Mouse (Mus musculus): ENCODE results near the gene Crlf1. TPM values are rescaled to one million over a fixed set of nuclear protein-coding genes. Genes with fewer than 3 reads are reported as not detected.

Crlf1 gene
- polyA plus RNA-seq, 1 experiment from 2014 or later: 3.4 TPM

- no peak for ATAC-seq (ENCODE audit: insufficient read depth, low FRiP score, low TSS enrichment)
- 82% methylated on average over 3 of the region's 3 CpGs for WGBS
- no peak overlapping the region for H3K27ac ChIP-seq (ENCODE audit: low read depth, low read length)
These were observed 34.5 kb upstream of the Crlf1 start for GRCm38 (mm10) chr8:70458462-70458861.

GRCm38 (mm10) chr8:70459636-70460035, 33.3 kb upstream of the Crlf1 start:
- no peaks in the 10 kb centered on the region for H3K4me1 ChIP-seq (ENCODE audit: control insufficient read depth, insufficient read depth, low read length)
- WGBS: 93% methylated on average over 2 of the region's 2 CpGs
- no peak for DNase-seq (ENCODE audit: low spot score)
- no peaks in the 10 kb centered on the region for H3K9me3 ChIP-seq (ENCODE audit: control insufficient read depth, low read length)
- no peaks in the 10 kb centered on the region for H3K36me3 ChIP-seq (ENCODE audit: control insufficient read depth, insufficient read depth, low read length)
- no peak overlapping the region for H3K4me3 ChIP-seq (ENCODE audit: low read depth, low read length)
- no peak overlapping the region for H3K9ac ChIP-seq (ENCODE audit: low read length)
- H3K27me3 ChIP-seq (ENCODE audit: control insufficient read depth, insufficient read depth, low read length): no peaks in the 10 kb centered on the region
- ATAC-seq (ENCODE audit: insufficient read depth, low FRiP score, low TSS enrichment): no peak
- H3K27ac ChIP-seq (ENCODE audit: low read depth, low read length): no peak overlapping the region
- no peak overlapping the region for H3K4me2 ChIP-seq (ENCODE audit: low read depth)

More at GRCm38 (mm10) chr8:70458462-70458861, 34.5 kb upstream of the Crlf1 start:
- no peaks in the 10 kb centered on the region for H3K4me1 ChIP-seq (ENCODE audit: control insufficient read depth, insufficient read depth, low read length)
- no peaks in the 10 kb centered on the region for H3K36me3 ChIP-seq (ENCODE audit: control insufficient read depth, insufficient read depth, low read length)
- no peaks in the 10 kb centered on the region for H3K9me3 ChIP-seq (ENCODE audit: control insufficient read depth, low read length)
- no peaks in the 10 kb centered on the region for H3K27me3 ChIP-seq (ENCODE audit: control insufficient read depth, insufficient read depth, low read length)
- H3K4me2 ChIP-seq (ENCODE audit: low read depth): no peak overlapping the region
- no peak for DNase-seq (ENCODE audit: low spot score)
- H3K9ac ChIP-seq (ENCODE audit: low read length): no peak overlapping the region
- no peak overlapping the region for H3K4me3 ChIP-seq (ENCODE audit: low read depth, low read length)

- H3K4me3 ChIP-seq (ENCODE audit: low read depth, low read length): no peak overlapping the region
- no peaks in the 10 kb centered on the region for H3K9me3 ChIP-seq (ENCODE audit: control insufficient read depth, low read length)
- ATAC-seq (ENCODE audit: insufficient read depth, low FRiP score, low TSS enrichment) (no peak), DNase-seq (ENCODE audit: low spot score) (no peak)
- no peak overlapping the region for H3K4me2 ChIP-seq (ENCODE audit: low read depth)
- H3K36me3 ChIP-seq (ENCODE audit: control insufficient read depth, insufficient read depth, low read length): no peaks in the 10 kb centered on the region
- 95% methylated on average over 5 of the region's 5 CpGs for WGBS
- no peaks in the 10 kb centered on the region for H3K4me1 ChIP-seq (ENCODE audit: control insufficient read depth, insufficient read depth, low read length)
- H3K27me3 ChIP-seq (ENCODE audit: control insufficient read depth, insufficient read depth, low read length): no peaks in the 10 kb centered on the region
- no peak overlapping the region for H3K9ac ChIP-seq (ENCODE audit: low read length)
- H3K27ac ChIP-seq (ENCODE audit: low read depth, low read length): no peak overlapping the region
These were observed 32.8 kb upstream of the Crlf1 start for GRCm38 (mm10) chr8:70460199-70460598.

- no peak for ATAC-seq (ENCODE audit: insufficient read depth, low FRiP score, low TSS enrichment)
- H3K4me3 ChIP-seq (ENCODE audit: low read depth, low read length): no peak overlapping the region
- 78% methylated on average over 9 of the region's 9 CpGs for WGBS
These were observed 32.4 kb upstream of the Crlf1 start for GRCm38 (mm10) chr8:70460606-70461005.

GRCm38 (mm10) chr8:70461765-70462515, 31.0 kb upstream of the Crlf1 start:
- H3K27ac ChIP-seq (ENCODE audit: low read depth, low read length): no peak overlapping the region
- H3K9me3 ChIP-seq (ENCODE audit: control insufficient read depth, low read length): no peaks in the 10 kb centered on the region
- H3K27me3 ChIP-seq (ENCODE audit: control insufficient read depth, insufficient read depth, low read length): no peaks in the 10 kb centered on the region
- no peaks in the 10 kb centered on the region for H3K36me3 ChIP-seq (ENCODE audit: control insufficient read depth, insufficient read depth, low read length)
- no peak for ATAC-seq (ENCODE audit: insufficient read depth, low FRiP score, low TSS enrichment)
- 88% methylated on average over 16 of the region's 16 CpGs for whole genome bisulfite sequencing
- H3K9ac ChIP-seq (ENCODE audit: low read length): no peak overlapping the region
- no peak overlapping the region for H3K4me2 ChIP-seq (ENCODE audit: low read depth)
- H3K4me1 ChIP-seq (ENCODE audit: control insufficient read depth, insufficient read depth, low read length): 0 out of 2 replicates have a peak, but pooled peaks cover under 1% of the 10 kb centered on the region
- no peak overlapping the region for H3K4me3 ChIP-seq (ENCODE audit: low read depth, low read length)
- DNase-seq (ENCODE audit: low spot score): no peak

More at GRCm38 (mm10) chr8:70460606-70461005, 32.4 kb upstream of the Crlf1 start:
- Histone ChIP-seq H3K27me3 (ENCODE audit: control insufficient read depth, insufficient read depth, low read length) (no peaks in the 10 kb centered on the region), H3K4me1 (ENCODE audit: control insufficient read depth, insufficient read depth, low read length) (no peaks in the 10 kb centered on the region), H3K9ac (ENCODE audit: low read length) (no peak overlapping the region), H3K36me3 (ENCODE audit: control insufficient read depth, insufficient read depth, low read length) (no peaks in the 10 kb centered on the region), H3K4me2 (ENCODE audit: low read depth) (no peak overlapping the region), H3K9me3 (ENCODE audit: control insufficient read depth, low read length) (no peaks in the 10 kb centered on the region), H3K27ac (ENCODE audit: low read depth, low read length) (no peak overlapping the region)
- no peak for DNase-seq (ENCODE audit: low spot score)

GRCm38 (mm10) chr8:70462516-70462813, 30.5 kb upstream of the Crlf1 start:
- WGBS: 79% methylated on average over 8 of the region's 8 CpGs
- no peak for ATAC-seq (ENCODE audit: insufficient read depth, low FRiP score, low TSS enrichment)

GRCm38 (mm10) chr8:70463306-70463705, 29.7 kb upstream of the Crlf1 start:
- no peak for ATAC-seq (ENCODE audit: insufficient read depth, low FRiP score, low TSS enrichment)
- DNase-seq (ENCODE audit: low spot score): no peak
- no peaks in the 10 kb centered on the region for H3K27me3 ChIP-seq (ENCODE audit: control insufficient read depth, insufficient read depth, low read length)
- no peak overlapping the region for H3K9ac ChIP-seq (ENCODE audit: low read length)
- no peak overlapping the region for H3K27ac ChIP-seq (ENCODE audit: low read depth, low read length)
- H3K36me3 ChIP-seq (ENCODE audit: control insufficient read depth, insufficient read depth, low read length): no peaks in the 10 kb centered on the region
- no peaks in the 10 kb centered on the region for H3K9me3 ChIP-seq (ENCODE audit: control insufficient read depth, low read length)
- 75% methylated on average over 4 of the region's 4 CpGs for WGBS
- H3K4me3 ChIP-seq (ENCODE audit: low read depth, low read length): no peak overlapping the region
- 0 out of 2 replicates have a peak, but pooled peaks cover 5% of the 10 kb centered on the region for H3K4me1 ChIP-seq (ENCODE audit: control insufficient read depth, insufficient read depth, low read length)
- no peak overlapping the region for H3K4me2 ChIP-seq (ENCODE audit: low read depth)

More at GRCm38 (mm10) chr8:70462516-70462813, 30.5 kb upstream of the Crlf1 start:
- Histone ChIP-seq H3K27ac (ENCODE audit: low read depth, low read length) (no peak overlapping the region), H3K4me1 (ENCODE audit: control insufficient read depth, insufficient read depth, low read length) (0 out of 2 replicates have a peak, but pooled peaks cover 5% of the 10 kb centered on the region), H3K9me3 (ENCODE audit: control insufficient read depth, low read length) (no peaks in the 10 kb centered on the region), H3K27me3 (ENCODE audit: control insufficient read depth, insufficient read depth, low read length) (no peaks in the 10 kb centered on the region), H3K4me2 (ENCODE audit: low read depth) (no peak overlapping the region), H3K4me3 (ENCODE audit: low read depth, low read length) (no peak overlapping the region), H3K36me3 (ENCODE audit: control insufficient read depth, insufficient read depth, low read length) (no peaks in the 10 kb centered on the region), H3K9ac (ENCODE audit: low read length) (no peak overlapping the region)
- DNase-seq (ENCODE audit: low spot score): no peak

GRCm38 (mm10) chr8:70464162-70464561, 28.8 kb upstream of the Crlf1 start:
- no peak for ATAC-seq (ENCODE audit: insufficient read depth, low FRiP score, low TSS enrichment)
- Histone ChIP-seq H3K27ac (ENCODE audit: low read depth, low read length) (no peak overlapping the region), H3K4me2 (ENCODE audit: low read depth) (no peak overlapping the region), H3K4me1 (ENCODE audit: control insufficient read depth, insufficient read depth, low read length) (0 out of 2 replicates have a peak, but pooled peaks cover 5% of the 10 kb centered on the region), H3K9me3 (ENCODE audit: control insufficient read depth, low read length) (no peaks in the 10 kb centered on the region), H3K9ac (ENCODE audit: low read length) (no peak overlapping the region), H3K27me3 (ENCODE audit: control insufficient read depth, insufficient read depth, low read length) (no peaks in the 10 kb centered on the region), H3K36me3 (ENCODE audit: control insufficient read depth, insufficient read depth, low read length) (no peaks in the 10 kb centered on the region), H3K4me3 (ENCODE audit: low read depth, low read length) (no peak overlapping the region)
- DNase-seq (ENCODE audit: low spot score): no peak
- WGBS: 90% methylated on average over 6 of the region's 6 CpGs

GRCm38 (mm10) chr8:70465701-70466100, 27.3 kb upstream of the Crlf1 start:
- Histone ChIP-seq H3K4me2 (ENCODE audit: low read depth) (no peak overlapping the region), H3K27ac (ENCODE audit: low read depth, low read length) (no peak overlapping the region), H3K4me3 (ENCODE audit: low read depth, low read length) (no peak overlapping the region), H3K36me3 (ENCODE audit: control insufficient read depth, insufficient read depth, low read length) (no peaks in the 10 kb centered on the region), H3K9ac (ENCODE audit: low read length) (no peak overlapping the region), H3K9me3 (ENCODE audit: control insufficient read depth, low read length) (no peaks in the 10 kb centered on the region), H3K4me1 (ENCODE audit: control insufficient read depth, insufficient read depth, low read length) (0 out of 2 replicates have a peak, but pooled peaks cover 8% of the 10 kb centered on the region), H3K27me3 (ENCODE audit: control insufficient read depth, insufficient read depth, low read length) (no peaks in the 10 kb centered on the region)
- DNase-seq (ENCODE audit: low spot score) (no peak), ATAC-seq (ENCODE audit: insufficient read depth, low FRiP score, low TSS enrichment) (no peak)
- WGBS: 93% methylated on average over 4 of the region's 4 CpGs

Data from neural tube, embryonic 11.5 days (tissue).